Mouse (Mus musculus) stomach, postnatal 0 days (tissue): ENCODE results near the gene Crispld2. TPM values are rescaled to one million over a fixed set of nuclear protein-coding genes. Genes with fewer than 3 reads are reported as not detected.

Experiments
- ATAC-seq: fragments of 200-750 bp; cut with Nextera tagmentation; 2 replicates; pipeline ENCODE4 v1.8.0; 2017; ENCODE audit not compliant: low FRiP score, low TSS enrichment
- DNase-seq: peaks from one replicate; pipeline ENCODE4 v3.0.0-alpha.2; 2016; ENCODE audit warnings: low spot score
- H3K27ac ChIP-seq: fragments of 300-500 bp; sonication (generic); replicated peaks from 2 replicates; pipeline ENCODE4 v1.5.1; 2014; ENCODE audit warnings: mild to moderate bottlenecking, control low read depth
- H3K27me3 ChIP-seq: fragments of 300-500 bp; sonication (generic); 2 replicates; pipeline ENCODE4 v1.6.1; 2014; ENCODE audit warnings: low read length; ENCODE audit not compliant: control insufficient read depth, insufficient read depth
- H3K36me3 ChIP-seq: fragments of 300-500 bp; sonication (generic); 2 replicates; pipeline ENCODE4 v1.6.1; 2014; ENCODE audit warnings: low read length, mixed read lengths; ENCODE audit not compliant: control insufficient read depth, insufficient read depth
- H3K4me1 ChIP-seq: fragments of 300-500 bp; sonication (generic); replicated peaks from 2 replicates; pipeline ENCODE4 v1.6.1; 2014; ENCODE audit warnings: antibody characterized with exemption; ENCODE audit not compliant: control insufficient read depth, insufficient read depth
- H3K4me2 ChIP-seq: fragments of 300-500 bp; sonication (generic); replicated peaks from 2 replicates; pipeline ENCODE4 v1.6.1; 2014; ENCODE audit warnings: low read depth, mild to moderate bottlenecking, control low read depth, moderate library complexity
- H3K4me3 ChIP-seq: fragments of 300-500 bp; sonication (generic); 2 replicates; pipeline ENCODE4 v1.5.1; 2014; ENCODE audit warnings: low read depth, low read length, control low read depth
- H3K9ac ChIP-seq: fragments of 300-500 bp; sonication (generic); 2 replicates; pipeline ENCODE4 v1.6.1; 2014; ENCODE audit warnings: mild to moderate bottlenecking, low read length, control low read depth, mixed read lengths
- H3K9me3 ChIP-seq: fragments of 300-500 bp; sonication (generic); 2 replicates; pipeline ENCODE4 v1.6.1; 2016; ENCODE audit warnings: low read length; ENCODE audit not compliant: control insufficient read depth
- CTCF ChIP-seq: IDR thresholded peaks from 2 replicates; pipeline ENCODE4 v1.5.1; 2016; ENCODE audit warnings: antibody characterized with exemption, low read depth, mild to moderate bottlenecking, moderate library complexity
- EP300 ChIP-seq: optimal IDR thresholded peaks from 2 replicates; pipeline ENCODE3; 2016; ENCODE audit warnings: antibody characterized with exemption
- WGBS: fragments of 180-500 bp; shearing (Covaris S2); extraction: QIAGEN DNeasy Blood & Tissue Kit; methylation state at CpG from one replicate; pipeline ENCODE4 v1.1.7; 2014; 5-methylcytosine and 5-hydroxymethylcytosine counted together
- polyA plus RNA-seq: library from polyadenylated mRNA; unstranded; fragments of >200 nt; fragmentation: Nextera tagmentation; extraction: Ambion mirVana; gene quantifications from 2 replicates; pipeline ENCODE4 v1.2.1, GENCODE M21; 2015

Gene Crispld2
- polyA plus RNA-seq, 1 experiment from 2014 or later: 29.6 TPM

GRCm38 (mm10) chr8:120009284-120009683 lies 17.0 kb downstream of the Crispld2 start:
- no peak overlapping the region; the same call in 1 of the 2 replicates for H3K27ac ChIP-seq
- DNase-seq: no peak
- no peak overlapping the region for H3K4me3 ChIP-seq
- no peak overlapping the region for H3K9ac ChIP-seq
- peak; percentile 52; the same call in 1 of the 2 replicates for ATAC-seq
- H3K27me3 ChIP-seq: no peaks in the 10 kb centered on the region
- H3K4me1 ChIP-seq: peaks cover 1% of the 10 kb centered on the region; the same call in 1 of the 2 replicates
- no peaks in the 10 kb centered on the region for H3K9me3 ChIP-seq
- no peak overlapping the region for H3K4me2 ChIP-seq
- H3K36me3 ChIP-seq: no peaks in the 10 kb centered on the region
- no peak for TF ChIP-seq EP300
- TF ChIP-seq CTCF: no peak
- WGBS: 70% methylated on average over 6 of the region's 6 CpGs

GRCm38 (mm10) chr8:120012491-120012890 lies 20.3 kb downstream of the Crispld2 start:
- no peak overlapping the region for H3K27ac ChIP-seq
- 66% methylated on average over 8 of the region's 8 CpGs for WGBS
- no peak overlapping the region for H3K4me3 ChIP-seq
- no peak for DNase-seq
- no peaks in the 10 kb centered on the region for H3K36me3 ChIP-seq
- peaks cover 5% of the 10 kb centered on the region; the same call in 1 of the 2 replicates for H3K4me1 ChIP-seq
- no peak for ATAC-seq
- no peaks in the 10 kb centered on the region for H3K9me3 ChIP-seq
- no peak overlapping the region for H3K4me2 ChIP-seq
- no peaks in the 10 kb centered on the region for H3K27me3 ChIP-seq
- no peak overlapping the region for H3K9ac ChIP-seq
- TF ChIP-seq CTCF (no peak), EP300 (no peak)

- H3K27me3 ChIP-seq: no peaks in the 10 kb centered on the region
- WGBS: 32% methylated on average over 9 of the region's 9 CpGs
- no peak overlapping the region for H3K9ac ChIP-seq
- no peaks in the 10 kb centered on the region for H3K9me3 ChIP-seq
- H3K4me2 ChIP-seq: no peak overlapping the region
- H3K4me1 ChIP-seq: peaks cover 5% of the 10 kb centered on the region; the same call in 1 of the 2 replicates
- ATAC-seq (no peak), DNase-seq (no peak)
- no peak overlapping the region for H3K27ac ChIP-seq
- H3K4me3 ChIP-seq: no peak overlapping the region
- TF ChIP-seq EP300 (no peak), CTCF (no peak)
- H3K36me3 ChIP-seq: no peaks in the 10 kb centered on the region
Observed at GRCm38 (mm10) chr8:120012927-120013326, 20.7 kb downstream of the Crispld2 start.

GRCm38 (mm10) chr8:120014267-120015023 lies 22.2 kb downstream of the Crispld2 start:
- H3K36me3 ChIP-seq: no peaks in the 10 kb centered on the region
- no peak overlapping the region for H3K4me2 ChIP-seq
- 54% methylated on average over 15 of the region's 15 CpGs for WGBS
- no peak; the same call in 1 of the 2 replicates for ATAC-seq
- H3K27ac ChIP-seq: peak overlapping the region; percentile 49
- TF ChIP-seq EP300: no peak
- no peak for TF ChIP-seq CTCF
- peaks cover 5% of the 10 kb centered on the region; the same call in 1 of the 2 replicates for H3K4me1 ChIP-seq
- no peaks in the 10 kb centered on the region for H3K27me3 ChIP-seq
- no peak for DNase-seq
- H3K9me3 ChIP-seq: no peaks in the 10 kb centered on the region
- no peak overlapping the region for H3K4me3 ChIP-seq
- H3K9ac ChIP-seq: no peak overlapping the region

- no peaks in the 10 kb centered on the region for H3K9me3 ChIP-seq
- H3K9ac ChIP-seq: no peak overlapping the region
- no peak overlapping the region for H3K4me3 ChIP-seq
- H3K36me3 ChIP-seq: peaks cover under 1% of the 10 kb centered on the region; the same call in 1 of the 2 replicates
- H3K27ac ChIP-seq: no peak overlapping the region
- DNase-seq: no peak
- TF ChIP-seq EP300 (no peak), CTCF (no peak)
- no peak overlapping the region for H3K4me2 ChIP-seq
- ATAC-seq: no peak
- peaks cover 5% of the 10 kb centered on the region; the same call in 1 of the 2 replicates for H3K4me1 ChIP-seq
- no peaks in the 10 kb centered on the region for H3K27me3 ChIP-seq
- WGBS: 76% methylated on average over 8 of the region's 8 CpGs
Observed at GRCm38 (mm10) chr8:120015916-120016315, 23.7 kb downstream of the Crispld2 start.

- 68% methylated on average over 7 of the region's 7 CpGs for WGBS
- DNase-seq (no peak), ATAC-seq (0 out of 2 replicates have a peak, but pooled peaks have one; percentile 6)
- Histone ChIP-seq H3K36me3 (peaks cover 3% of the 10 kb centered on the region; the same call in 1 of the 2 replicates), H3K4me2 (no peak overlapping the region), H3K4me3 (no peak overlapping the region), H3K9me3 (no peaks in the 10 kb centered on the region), H3K27ac (no peak overlapping the region), H3K4me1 (peaks cover 5% of the 10 kb centered on the region; the same call in 1 of the 2 replicates), H3K27me3 (no peaks in the 10 kb centered on the region), H3K9ac (no peak overlapping the region)
- no peak for TF ChIP-seq CTCF
- TF ChIP-seq EP300: no peak
Observed at GRCm38 (mm10) chr8:120016424-120016823, 24.2 kb downstream of the Crispld2 start.
